Mouse (Mus musculus): ENCODE results near the gene Fn1. TPM values are rescaled to one million over a fixed set of nuclear protein-coding genes. Genes with fewer than 3 reads are reported as not detected.

Gene Fn1
- polyA plus RNA-seq, 1 experiment from 2014 or later = 185 TPM

GRCm38 (mm10) chr1:71630243-71630642 lies 22.8 kb downstream of the Fn1 start:
- WGBS = 49% methylated on average over 8 of the region's 8 CpGs
- no peaks in the 10 kb centered on the region for H3K4me1 ChIP-seq (replicated peaks; ENCODE audit: control insufficient read depth, insufficient read depth, low read length)

GRCm38 (mm10) chr1:71623625-71624024 lies 29.4 kb downstream of the Fn1 start:
- no peak overlapping the region for H3K9ac ChIP-seq (ENCODE audit: low read length)
- no peak overlapping the region for H3K4me3 ChIP-seq (ENCODE audit: low read length)
- ATAC-seq (ENCODE audit: low read depth) = no peak
- H3K27ac ChIP-seq (ENCODE audit: low read length) = no peak overlapping the region
- 93% methylated on average over 6 of the region's 6 CpGs for WGBS
- no peaks in the 10 kb centered on the region for H3K4me1 ChIP-seq (replicated peaks; ENCODE audit: control insufficient read depth, insufficient read depth, low read length)
- H3K4me2 ChIP-seq (ENCODE audit: low read depth, low read length) = no peak overlapping the region
- peaks cover 46% of the 10 kb centered on the region for H3K36me3 ChIP-seq (ENCODE audit: control insufficient read depth, insufficient read depth, low read length)
- H3K27me3 ChIP-seq (ENCODE audit: control insufficient read depth, insufficient read depth, low read depth, low read length) = no peaks in the 10 kb centered on the region
- no peaks in the 10 kb centered on the region for H3K9me3 ChIP-seq (ENCODE audit: control insufficient read depth, low read length)

More at GRCm38 (mm10) chr1:71630243-71630642, 22.8 kb downstream of the Fn1 start:
- H3K4me2 ChIP-seq (ENCODE audit: low read depth, low read length) = no peak overlapping the region
- no peak overlapping the region for H3K4me3 ChIP-seq (ENCODE audit: low read length)
- peak; percentile 26; the same call in 1 of the 2 replicates for ATAC-seq (ENCODE audit: low read depth)
- no peak overlapping the region for H3K27ac ChIP-seq (ENCODE audit: low read length)
- no peaks in the 10 kb centered on the region for H3K27me3 ChIP-seq (ENCODE audit: control insufficient read depth, insufficient read depth, low read depth, low read length)
- no peaks in the 10 kb centered on the region for H3K9me3 ChIP-seq (ENCODE audit: control insufficient read depth, low read length)
- peaks cover 44% of the 10 kb centered on the region for H3K36me3 ChIP-seq (ENCODE audit: control insufficient read depth, insufficient read depth, low read length)
- no peak overlapping the region for H3K9ac ChIP-seq (ENCODE audit: low read length)

GRCm38 (mm10) chr1:71621526-71621925 lies 31.5 kb downstream of the Fn1 start:
- Histone ChIP-seq H3K9ac (ENCODE audit: low read length) (no peak overlapping the region), H3K4me1 (replicated peaks; ENCODE audit: control insufficient read depth, insufficient read depth, low read length) (no peaks in the 10 kb centered on the region), H3K27ac (ENCODE audit: low read length) (no peak overlapping the region), H3K36me3 (ENCODE audit: control insufficient read depth, insufficient read depth, low read length) (peaks cover 38% of the 10 kb centered on the region), H3K4me3 (ENCODE audit: low read length) (no peak overlapping the region), H3K9me3 (ENCODE audit: control insufficient read depth, low read length) (no peaks in the 10 kb centered on the region), H3K4me2 (ENCODE audit: low read depth, low read length) (no peak overlapping the region), H3K27me3 (ENCODE audit: control insufficient read depth, insufficient read depth, low read depth, low read length) (no peaks in the 10 kb centered on the region)
- 86% methylated on average over 2 of the region's 2 CpGs for WGBS
- no peak for ATAC-seq (ENCODE audit: low read depth)

GRCm38 (mm10) chr1:71614545-71615246 lies 38.3 kb downstream of the Fn1 start:
- H3K4me3 ChIP-seq (ENCODE audit: low read length) = no peak overlapping the region
- H3K36me3 ChIP-seq (ENCODE audit: control insufficient read depth, insufficient read depth, low read length) = peaks cover 44% of the 10 kb centered on the region
- ATAC-seq (ENCODE audit: low read depth) = no peak
- 81% methylated on average over 8 of the region's 8 CpGs for WGBS
- H3K9ac ChIP-seq (ENCODE audit: low read length) = no peak overlapping the region
- H3K27me3 ChIP-seq (ENCODE audit: control insufficient read depth, insufficient read depth, low read depth, low read length) = no peaks in the 10 kb centered on the region
- no peaks in the 10 kb centered on the region for H3K4me1 ChIP-seq (replicated peaks; ENCODE audit: control insufficient read depth, insufficient read depth, low read length)
- no peaks in the 10 kb centered on the region for H3K9me3 ChIP-seq (ENCODE audit: control insufficient read depth, low read length)
- no peak overlapping the region for H3K27ac ChIP-seq (ENCODE audit: low read length)
- H3K4me2 ChIP-seq (ENCODE audit: low read depth, low read length) = no peak overlapping the region

- no peak overlapping the region for H3K4me3 ChIP-seq (ENCODE audit: low read length)
- no peak for ATAC-seq (ENCODE audit: low read depth)
- no peaks in the 10 kb centered on the region for H3K4me1 ChIP-seq (replicated peaks; ENCODE audit: control insufficient read depth, insufficient read depth, low read length)
- H3K9ac ChIP-seq (ENCODE audit: low read length) = no peak overlapping the region
- no peaks in the 10 kb centered on the region for H3K9me3 ChIP-seq (ENCODE audit: control insufficient read depth, low read length)
- H3K27me3 ChIP-seq (ENCODE audit: control insufficient read depth, insufficient read depth, low read depth, low read length) = no peaks in the 10 kb centered on the region
- peaks cover 53% of the 10 kb centered on the region for H3K36me3 ChIP-seq (ENCODE audit: control insufficient read depth, insufficient read depth, low read length)
- no peak overlapping the region for H3K27ac ChIP-seq (ENCODE audit: low read length)
- no peak overlapping the region for H3K4me2 ChIP-seq (ENCODE audit: low read depth, low read length)
- 91% methylated on average over 21 of the region's 21 CpGs for WGBS
These were observed 40.7 kb downstream of the Fn1 start for GRCm38 (mm10) chr1:71612256-71612655.

GRCm38 (mm10) chr1:71609916-71610315 lies 43.1 kb downstream of the Fn1 start:
- H3K27me3 ChIP-seq (ENCODE audit: control insufficient read depth, insufficient read depth, low read depth, low read length) = no peaks in the 10 kb centered on the region
- no peak for ATAC-seq (ENCODE audit: low read depth)
- H3K4me1 ChIP-seq (replicated peaks; ENCODE audit: control insufficient read depth, insufficient read depth, low read length) = no peaks in the 10 kb centered on the region
- H3K9me3 ChIP-seq (ENCODE audit: control insufficient read depth, low read length) = no peaks in the 10 kb centered on the region
- H3K4me3 ChIP-seq (ENCODE audit: low read length) = no peak overlapping the region
- 82% methylated on average over 5 of the region's 5 CpGs for WGBS
- H3K9ac ChIP-seq (ENCODE audit: low read length) = no peak overlapping the region
- H3K36me3 ChIP-seq (ENCODE audit: control insufficient read depth, insufficient read depth, low read length) = peaks cover 65% of the 10 kb centered on the region
- H3K4me2 ChIP-seq (ENCODE audit: low read depth, low read length) = no peak overlapping the region
- no peak overlapping the region for H3K27ac ChIP-seq (ENCODE audit: low read length)

GRCm38 (mm10) chr1:71609057-71609775 lies 43.8 kb downstream of the Fn1 start:
- Histone ChIP-seq H3K9ac (ENCODE audit: low read length) (no peak overlapping the region), H3K4me1 (replicated peaks; ENCODE audit: control insufficient read depth, insufficient read depth, low read length) (no peaks in the 10 kb centered on the region), H3K27ac (ENCODE audit: low read length) (no peak overlapping the region), H3K27me3 (ENCODE audit: control insufficient read depth, insufficient read depth, low read depth, low read length) (no peaks in the 10 kb centered on the region), H3K9me3 (ENCODE audit: control insufficient read depth, low read length) (no peaks in the 10 kb centered on the region), H3K4me2 (ENCODE audit: low read depth, low read length) (no peak overlapping the region), H3K36me3 (ENCODE audit: control insufficient read depth, insufficient read depth, low read length) (peaks cover 67% of the 10 kb centered on the region), H3K4me3 (ENCODE audit: low read length) (no peak overlapping the region)
- WGBS = 94% methylated on average over 37 of the region's 37 CpGs
- ATAC-seq (ENCODE audit: low read depth) = no peak

GRCm38 (mm10) chr1:71606600-71607325 lies 46.2 kb downstream of the Fn1 start:
- H3K27me3 ChIP-seq (ENCODE audit: control insufficient read depth, insufficient read depth, low read depth, low read length) = no peaks in the 10 kb centered on the region
- 90% methylated on average over 8 of the region's 8 CpGs for WGBS
- H3K36me3 ChIP-seq (ENCODE audit: control insufficient read depth, insufficient read depth, low read length) = peaks cover 62% of the 10 kb centered on the region
- H3K27ac ChIP-seq (ENCODE audit: low read length) = no peak overlapping the region
- H3K4me1 ChIP-seq (replicated peaks; ENCODE audit: control insufficient read depth, insufficient read depth, low read length) = no peaks in the 10 kb centered on the region
- H3K9ac ChIP-seq (ENCODE audit: low read length) = no peak overlapping the region
- H3K4me3 ChIP-seq (ENCODE audit: low read length) = no peak overlapping the region
- no peak overlapping the region for H3K4me2 ChIP-seq (ENCODE audit: low read depth, low read length)
- ATAC-seq (ENCODE audit: low read depth) = no peak
- H3K9me3 ChIP-seq (ENCODE audit: control insufficient read depth, low read length) = no peaks in the 10 kb centered on the region

GRCm38 (mm10) chr1:71605751-71606150 lies 47.2 kb downstream of the Fn1 start:
- no peak for ATAC-seq (ENCODE audit: low read depth)
- Histone ChIP-seq H3K4me2 (ENCODE audit: low read depth, low read length) (no peak overlapping the region), H3K27me3 (ENCODE audit: control insufficient read depth, insufficient read depth, low read depth, low read length) (no peaks in the 10 kb centered on the region), H3K4me1 (replicated peaks; ENCODE audit: control insufficient read depth, insufficient read depth, low read length) (no peaks in the 10 kb centered on the region), H3K4me3 (ENCODE audit: low read length) (no peak overlapping the region), H3K9ac (ENCODE audit: low read length) (no peak overlapping the region), H3K27ac (ENCODE audit: low read length) (no peak overlapping the region), H3K9me3 (ENCODE audit: control insufficient read depth, low read length) (no peaks in the 10 kb centered on the region), H3K36me3 (ENCODE audit: control insufficient read depth, insufficient read depth, low read length) (peaks cover 58% of the 10 kb centered on the region)
- WGBS = 91% methylated on average over 2 of the region's 2 CpGs
